Mouse (Mus musculus): ENCODE measurements at regions not wholly inside any gene's neighbourhood (a gene's known extent, or its start where the extent isn't known, plus 50 kb on each side); places are given as distances from the start of the nearest gene placed in this dataset.

- no peak for DNase-seq
Measured at GRCm38 (mm10) chr16:92961361-92961760, 135.4 kb upstream of the Runx1 start.

GRCm38 (mm10) chr16:92960740-92961139 is 134.8 kb upstream of the Runx1 start:
- DNase-seq = no peak

DNA sequence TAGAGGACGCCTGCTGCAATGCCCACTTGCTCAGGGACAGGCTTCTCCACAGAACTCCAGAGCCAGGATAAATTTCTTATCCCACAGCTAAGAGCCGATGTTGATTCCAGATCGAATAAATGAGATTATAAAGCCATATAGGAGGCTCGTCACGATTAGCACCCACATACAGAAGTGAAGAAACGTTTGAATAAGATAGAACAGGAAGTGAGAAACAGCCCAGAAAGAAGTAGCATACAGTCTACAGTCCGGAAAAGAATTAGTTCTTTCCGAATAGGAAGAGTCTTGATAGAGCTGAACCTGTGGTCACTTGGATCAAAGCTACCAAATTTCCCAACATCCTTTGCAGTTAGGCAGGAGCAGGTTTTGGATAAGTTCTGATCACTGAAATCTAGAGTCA is 133.0 kb upstream of the Runx1 start:
- no peak for DNase-seq

GRCm38 (mm10) chr16:92958146-92958545 is 132.2 kb upstream of the Runx1 start:
- peak; percentile 83 for DNase-seq

DNA sequence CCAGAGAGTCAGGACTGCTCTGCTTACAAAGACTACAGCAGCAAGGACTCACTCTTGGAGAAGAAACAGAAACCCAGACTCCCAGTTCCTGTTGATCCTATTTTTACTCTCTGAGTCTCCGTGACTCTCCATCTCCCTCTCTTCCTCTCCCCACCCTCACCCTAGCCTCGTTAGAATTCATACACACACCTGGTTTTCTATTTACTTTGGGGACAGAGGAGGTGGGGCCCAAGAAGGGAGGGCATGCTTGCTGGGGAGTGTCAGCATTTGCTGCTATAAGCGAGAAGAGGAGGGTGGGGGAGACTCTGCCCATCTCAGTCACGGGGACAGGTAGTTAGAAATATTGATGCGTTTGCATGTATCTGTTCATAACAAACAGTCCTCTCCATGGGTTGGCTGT is 129.6 kb upstream of the Runx1 start:
- DNase-seq = peak; percentile 90

DNA sequence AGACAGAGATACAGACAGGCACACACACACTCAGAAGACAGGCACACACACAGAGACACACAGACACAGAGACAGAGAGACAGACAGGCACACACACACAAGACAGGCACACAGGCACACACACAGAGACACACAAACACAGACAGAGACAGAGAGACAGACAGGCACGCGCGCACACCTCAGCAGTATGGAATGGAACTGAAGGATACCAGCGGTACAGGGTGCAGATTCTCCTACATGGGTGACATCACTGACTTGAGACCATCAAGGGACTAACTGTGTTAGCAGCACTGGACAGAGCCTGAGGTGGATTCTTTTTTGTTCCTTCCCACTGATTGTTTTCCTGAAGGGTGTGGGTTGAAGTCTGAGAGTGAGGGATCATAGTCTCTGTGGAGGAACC is 129.1 kb upstream of the Runx1 start:
- DNase-seq = no peak

DNA sequence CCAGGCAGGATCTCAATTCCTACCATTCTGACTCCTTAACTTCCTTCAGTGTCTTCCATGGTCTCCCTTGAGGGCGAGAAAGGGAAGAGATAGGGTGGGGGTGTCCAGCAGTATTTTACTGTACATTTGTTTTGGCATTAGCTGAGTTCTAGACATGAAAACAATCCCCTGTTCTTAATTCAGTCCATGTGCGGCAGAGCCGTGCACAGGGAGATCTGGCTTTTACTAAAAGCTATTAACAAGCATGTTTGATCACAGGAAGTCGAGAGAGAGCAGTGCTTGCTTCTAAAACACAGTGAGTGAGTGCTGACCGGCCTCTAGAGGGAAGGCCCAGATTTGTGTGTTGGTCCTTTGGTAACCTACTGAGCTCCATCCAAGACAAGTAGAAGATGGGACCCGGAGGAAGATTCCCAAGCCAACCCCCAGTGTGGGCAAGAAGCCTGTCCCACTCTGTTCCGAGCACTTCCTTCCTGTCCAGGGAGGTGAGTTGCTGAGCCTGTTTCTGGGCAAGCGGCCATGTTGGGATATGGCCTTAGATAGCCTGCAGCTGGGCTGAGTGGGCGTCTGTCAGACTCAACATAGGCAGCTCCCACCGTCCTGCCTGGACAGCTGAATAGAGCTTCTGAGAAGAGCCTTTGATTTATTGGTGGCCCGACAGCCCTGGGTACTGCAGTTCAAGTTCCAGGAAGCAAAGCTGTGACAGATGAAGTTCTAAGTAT is 128.1 kb upstream of the Runx1 start:
- DNase-seq = peak; percentile 98

DNA sequence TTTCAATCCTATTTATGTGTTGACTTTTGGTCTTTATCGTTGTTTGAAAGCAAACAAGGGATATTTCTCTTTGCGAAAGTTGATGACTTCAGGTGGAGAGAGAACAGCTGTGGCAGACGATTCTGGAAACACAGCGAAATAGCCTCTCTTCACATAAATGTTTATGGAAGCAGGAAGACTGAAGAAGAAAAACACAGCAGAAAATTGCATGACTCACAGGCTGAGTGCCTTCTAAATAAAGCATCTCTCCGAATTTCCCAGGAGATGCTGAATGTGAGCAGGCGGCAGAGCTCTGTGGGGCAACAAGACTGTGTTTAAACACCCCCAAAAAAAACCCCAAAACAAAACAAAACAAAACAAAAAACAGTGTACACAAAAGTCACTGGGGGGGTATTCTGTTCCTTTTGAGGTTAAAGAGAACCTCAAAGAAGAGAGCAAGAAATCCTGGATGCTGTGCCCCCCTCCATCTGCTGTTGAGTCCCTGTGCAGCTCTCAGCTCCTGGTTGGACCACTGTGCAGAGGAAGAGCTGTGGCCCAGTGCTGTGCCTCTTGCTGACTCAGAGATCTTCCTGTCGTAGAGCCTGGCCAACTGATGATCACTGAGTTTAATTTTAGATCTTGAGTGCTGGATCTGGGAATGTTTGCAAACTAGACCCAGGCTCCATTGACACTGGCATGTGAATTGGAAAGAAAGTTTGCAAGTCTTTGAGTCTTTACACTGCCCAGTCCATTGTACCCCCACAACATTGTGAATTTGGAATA is 126.6 kb upstream of the Runx1 start:
- peak; percentile 96 for DNase-seq

GRCm38 (mm10) chr16:92951516-92951915 is 125.6 kb upstream of the Runx1 start:
- DNase-seq = peak; percentile 90

GRCm38 (mm10) chr16:92948494-92948893 is 122.5 kb upstream of the Runx1 start:
- peak; percentile 91 for DNase-seq

DNA sequence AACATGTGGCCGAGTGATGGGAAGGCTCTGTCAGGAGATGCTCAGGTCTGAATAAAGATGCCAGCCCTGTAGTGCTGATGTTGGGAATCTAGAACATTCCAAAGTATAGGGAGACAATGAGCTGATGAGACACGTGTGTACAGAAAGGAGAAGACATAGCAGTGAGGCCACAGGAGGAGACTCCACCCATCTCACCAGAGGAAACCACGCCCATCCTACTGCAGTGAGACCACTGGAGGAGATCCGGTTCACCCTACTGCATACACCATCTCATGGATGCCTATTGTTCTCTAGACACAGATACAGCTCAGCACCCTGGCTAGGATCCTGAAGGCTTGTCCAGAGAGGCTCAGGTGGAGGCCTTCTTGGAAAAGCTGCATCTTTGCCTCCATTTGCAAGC is 120.6 kb upstream of the Runx1 start:
- DNase-seq = no peak

DNA sequence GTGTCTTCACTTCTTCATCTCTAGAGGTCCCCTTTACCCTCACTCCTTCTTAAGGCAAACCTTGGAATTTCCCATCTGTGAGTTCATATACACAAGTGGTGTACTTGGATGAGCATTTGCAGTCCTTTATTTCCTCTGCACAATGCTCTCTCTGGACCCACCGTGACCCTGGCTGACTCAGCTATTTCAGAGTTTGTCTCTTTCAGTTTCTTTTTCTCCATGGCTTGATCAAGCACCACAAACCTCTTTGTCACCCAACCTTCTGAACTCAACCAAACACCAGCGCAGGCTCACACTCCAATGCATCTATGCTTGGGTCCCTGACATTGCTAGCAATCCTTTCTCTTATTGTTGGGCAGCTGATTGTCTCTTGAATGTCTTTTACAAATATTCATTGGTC is 118.0 kb upstream of the Runx1 start:
- no peak for DNase-seq

DNA sequence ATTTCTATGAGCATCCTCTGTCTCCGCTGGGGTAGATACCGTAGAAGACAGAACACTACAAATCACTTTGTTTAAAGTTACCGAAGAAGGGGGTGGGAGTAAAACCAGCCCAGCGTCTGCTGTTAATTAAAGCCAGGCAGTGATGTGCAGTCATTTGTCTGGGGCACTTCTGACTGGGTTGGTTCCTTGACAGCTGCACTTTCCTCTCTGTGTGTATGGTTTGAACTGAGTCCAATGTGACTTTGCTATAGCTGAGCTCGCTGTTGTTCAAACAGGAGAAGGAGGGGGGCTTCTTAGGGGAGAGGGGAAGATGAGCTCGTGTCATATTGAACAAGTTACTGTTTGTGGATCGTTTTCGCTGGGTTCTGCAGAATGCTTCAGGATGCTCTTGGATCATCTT is 113.7 kb upstream of the Runx1 start:
- no peak for DNase-seq

GRCm38 (mm10) chr16:92935848-92936535 is 110.0 kb upstream of the Runx1 start:
- no peak for DNase-seq

DNA sequence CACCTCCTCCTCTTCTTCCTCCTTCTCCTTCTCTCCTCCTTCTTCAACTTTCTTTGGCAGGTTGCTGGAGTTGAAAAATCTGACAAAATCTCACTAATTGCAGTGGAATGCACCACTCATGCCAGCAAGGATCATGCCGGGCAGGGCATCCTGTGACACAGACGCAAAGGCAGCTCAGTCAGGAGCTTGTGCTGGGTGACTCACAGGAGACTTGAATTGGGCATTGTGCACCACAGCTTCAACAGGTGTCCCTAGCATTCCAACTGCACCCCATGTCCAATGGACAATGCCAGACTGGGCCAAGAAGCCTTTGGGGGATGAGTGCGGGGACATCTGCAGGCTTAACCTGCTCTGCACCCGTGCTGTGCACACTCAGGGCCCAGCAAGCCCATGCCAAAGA is 104.2 kb upstream of the Runx1 start:
- no peak for DNase-seq

DNA sequence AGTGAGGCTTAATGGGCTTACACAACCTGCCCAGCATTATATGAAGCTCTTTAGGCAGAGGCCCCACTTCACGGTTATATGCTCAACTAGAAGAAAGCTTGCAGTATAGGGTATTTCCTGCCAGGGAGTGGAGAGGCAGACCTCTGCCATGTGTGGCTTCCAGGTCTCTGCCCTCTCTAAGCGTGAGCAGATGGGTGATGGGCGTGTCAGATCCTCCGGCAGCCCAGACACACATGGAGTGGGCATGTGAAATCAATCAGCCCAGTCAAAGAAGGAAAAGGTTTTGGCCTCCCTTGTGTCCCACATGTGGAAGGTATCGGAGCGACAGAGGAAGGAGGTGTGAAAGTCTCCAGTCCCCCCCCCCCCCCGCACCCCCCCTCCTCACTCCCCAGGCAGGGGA is 102.3 kb upstream of the Runx1 start:
- no peak for DNase-seq

DNA sequence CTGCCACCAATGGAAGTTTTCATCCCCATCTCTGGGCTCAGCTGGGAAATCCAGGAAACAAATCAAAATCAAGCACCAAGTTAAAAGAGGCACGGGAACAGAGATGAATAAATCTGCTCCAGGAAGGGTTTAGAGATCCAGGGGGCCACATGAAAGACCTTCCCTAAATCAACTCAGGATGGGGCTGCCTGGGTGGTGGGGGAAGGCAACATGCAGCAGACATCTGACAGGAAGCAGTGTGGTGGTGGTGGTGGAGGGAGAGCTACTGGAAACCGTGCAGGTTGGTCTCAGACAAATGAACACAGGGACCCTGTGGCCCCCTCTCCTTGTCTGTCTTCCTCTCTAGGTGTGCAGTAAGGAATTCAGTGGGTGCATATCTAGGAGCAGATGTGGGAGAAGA is 101.7 kb upstream of the Runx1 start:
- no peak for DNase-seq

GRCm38 (mm10) chr16:92926853-92927252 is 100.9 kb upstream of the Runx1 start:
- no peak for DNase-seq

GRCm38 (mm10) chr16:92920947-92921346 is 95.0 kb upstream of the Runx1 start:
- no peak for DNase-seq

DNA sequence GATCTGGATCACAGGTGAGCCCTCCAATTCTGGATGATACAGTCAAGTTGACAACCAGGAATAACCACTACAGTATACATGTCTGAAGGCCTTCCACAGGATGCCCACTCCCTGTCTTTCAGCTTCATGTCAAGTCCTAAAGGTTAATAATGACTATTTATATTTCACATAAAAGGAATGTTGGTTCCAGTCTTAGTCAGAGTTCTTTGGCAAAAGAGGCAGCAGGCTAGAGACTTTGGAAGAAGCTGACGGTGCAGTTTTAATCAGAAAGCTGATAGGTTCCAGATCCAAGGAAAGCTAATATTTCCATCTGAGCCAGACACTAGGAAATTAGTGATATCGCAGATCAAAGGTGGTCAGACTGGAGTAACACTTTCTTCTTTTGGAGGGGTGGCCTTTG is 91.4 kb upstream of the Runx1 start:
- no peak for DNase-seq

GRCm38 (mm10) chr16:92915651-92916050 is 89.7 kb upstream of the Runx1 start:
- DNase-seq = no peak

DNA sequence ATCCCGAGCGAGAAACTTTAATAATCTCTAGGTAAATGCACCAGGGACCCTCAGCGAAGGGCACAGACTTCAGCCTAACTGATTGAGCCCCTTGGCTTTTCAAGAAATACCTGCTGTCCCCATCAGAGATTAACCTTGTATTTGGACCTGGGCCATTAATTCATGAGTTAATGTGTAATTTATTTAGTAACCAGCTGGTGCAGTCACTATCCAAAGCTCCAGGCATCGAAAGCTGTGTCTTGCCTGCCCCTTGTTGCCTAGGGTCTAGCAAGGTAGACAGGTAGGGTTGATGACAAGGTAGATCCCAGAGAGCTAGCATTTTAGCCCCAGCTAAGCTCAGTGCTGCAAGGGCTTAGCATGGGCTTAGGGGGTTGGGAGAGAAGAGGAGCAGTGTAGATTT is 80.9 kb upstream of the Runx1 start:
- no peak for DNase-seq

DNA sequence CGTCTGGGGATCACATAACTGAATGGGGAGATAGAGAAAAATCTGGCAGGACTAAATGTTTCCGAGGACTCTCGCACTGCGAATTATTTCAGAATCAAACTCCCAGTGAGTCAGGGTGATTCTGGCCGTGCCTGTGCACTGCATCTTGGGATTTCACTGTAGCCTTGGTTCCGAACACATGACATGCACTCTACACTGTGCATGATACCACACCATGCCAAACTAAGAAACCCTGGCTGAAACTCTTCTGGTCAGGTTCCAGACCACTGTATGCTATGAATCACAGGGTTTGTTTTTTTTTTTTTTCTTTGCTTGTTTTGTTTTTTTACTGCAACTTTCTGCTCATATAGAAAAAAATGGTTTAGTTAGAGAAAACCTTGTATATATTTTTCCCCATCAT is 79.7 kb upstream of the Runx1 start:
- no peak for DNase-seq

- DNase-seq = no peak
Measured at GRCm38 (mm10) chr16:92903892-92904473, 78.0 kb upstream of the Runx1 start.

Measured in heart, adult 11 months (tissue).